Mouse (Mus musculus) small intestine, adult 2 months (tissue): Measurements from ENCODE around the gene Traf4.

Experiments used
- CTCF ChIP-seq: fragments of 200-500 bp; IDR thresholded peaks from 2 replicates; pipeline ENCODE4 v1.5.1; 2012; ENCODE audit warnings: low read depth, mild to moderate bottlenecking, control low read depth, inconsistent platforms, low read length, moderate library complexity, mixed read lengths; ENCODE audit not compliant: insufficient replicate concordance, insufficient read length; ENCODE audit errors: extremely low read depth
- POLR2A ChIP-seq: fragments of 200-500 bp; IDR thresholded peaks from 2 replicates; pipeline ENCODE4 v1.6.1; 2012; ENCODE audit warnings: low read depth, mild to moderate bottlenecking, control low read depth, inconsistent platforms, low read length, moderate library complexity

DNA sequence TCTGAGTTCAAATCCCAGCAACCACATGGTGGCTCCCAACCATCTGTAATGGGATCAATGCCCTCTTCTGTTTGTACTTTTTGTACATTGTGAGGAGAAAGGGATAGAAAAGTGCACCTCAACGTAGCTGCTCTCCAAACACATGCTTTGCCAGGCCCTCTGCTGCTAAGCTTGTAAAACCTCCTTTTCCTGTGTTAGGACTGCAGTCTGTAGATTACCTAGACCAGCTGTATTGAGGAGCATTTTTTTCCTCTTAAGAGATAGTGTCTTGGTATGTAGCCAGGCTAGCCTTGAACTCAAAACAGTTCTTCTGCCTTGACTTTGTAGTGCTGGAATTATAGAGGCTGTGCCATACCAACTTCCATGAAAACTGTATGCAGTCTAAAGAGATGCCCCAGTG is 29.3 kb downstream of the Traf4 start:
- TF ChIP-seq POLR2A (no peak), CTCF (no peak)
